Mouse (Mus musculus) liver, embryonic 14.5 days (tissue): ENCODE measurements around the gene A230050P20Rik. TPM values are rescaled to one million over a fixed set of nuclear protein-coding genes. Genes with fewer than 3 reads are reported as not detected.
"Not testable (repeated sequence)": the region's sequence is repeated elsewhere in the genome, so short reads cannot be mapped to it uniquely, and the experiment has no call there.

Experiments
- ATAC-seq: fragments of 200-750 bp; cut with Nextera tagmentation; 2 replicates; pipeline ENCODE4 v1.8.0; 2017; ENCODE audit warnings: moderate number of reproducible peaks, mild to moderate bottlenecking, moderate library complexity; ENCODE audit not compliant: insufficient read depth
- DNase-seq, 3 experiments: peaks; one replicate each; pipeline ENCODE4 v3.0.0-alpha.2; 2012 to 2013; ENCODE audit warnings: low read depth in 3 of 3, low spot score in 3 of 3
- H3K27ac ChIP-seq: fragments of 300-500 bp; sonication (generic); 2 replicates; pipeline ENCODE4 v1.5.1; 2014; ENCODE audit warnings: moderate library complexity, mild to moderate bottlenecking, control low read depth, inconsistent platforms
- H3K27me3 ChIP-seq: fragments of 300-500 bp; sonication (generic); 2 replicates; pipeline ENCODE4 v1.6.1; 2014; ENCODE audit warnings: mild to moderate bottlenecking, low read length, moderate library complexity; ENCODE audit not compliant: control insufficient read depth, insufficient read depth
- H3K36me3 ChIP-seq: fragments of 300-500 bp; sonication (generic); replicated peaks from 2 replicates; pipeline ENCODE4 v1.6.1; 2014; ENCODE audit warnings: low read depth; ENCODE audit not compliant: control insufficient read depth, insufficient read depth
- H3K4me1 ChIP-seq, 2 experiments: fragments of 200-500 bp in 1 of 2; fragments of 300-500 bp in 1 of 2; sonication (generic) in 1 of 2; replicated peaks; 2 replicates each; pipeline ENCODE4 v1.6.1; 2012 to 2014; ENCODE audit warnings: antibody characterized with exemption in 1 of 2, inconsistent platforms in 1 of 2, low read length in 1 of 2; ENCODE audit not compliant: control insufficient read depth in 2 of 2, insufficient read depth in 2 of 2
- H3K4me2 ChIP-seq: fragments of 300-500 bp; sonication (generic); 2 replicates; pipeline ENCODE4 v1.6.1; 2014; ENCODE audit warnings: low read depth, mild to moderate bottlenecking, control low read depth, moderate library complexity
- H3K4me3 ChIP-seq, 2 experiments: fragments of 200-500 bp in 1 of 2; fragments of 300-500 bp in 1 of 2; sonication (generic) in 1 of 2; 2 replicates each; pipeline ENCODE4 v1.5.1; 2012 to 2014; ENCODE audit warnings: low read depth in 2 of 2, low read length in 2 of 2, mild to moderate bottlenecking in 2 of 2, control low read depth in 1 of 2, inconsistent platforms in 1 of 2, moderate library complexity in 1 of 2; ENCODE audit not compliant: insufficient read depth in 1 of 2
- H3K9ac ChIP-seq: fragments of 300-500 bp; sonication (generic); replicated peaks from 2 replicates; pipeline ENCODE4 v1.6.1; 2014; ENCODE audit warnings: mild to moderate bottlenecking, control low read depth, moderate library complexity
- H3K9me3 ChIP-seq: fragments of 300-500 bp; sonication (generic); 2 replicates; pipeline ENCODE4 v1.6.1; 2016; ENCODE audit warnings: low read length, mixed read lengths; ENCODE audit not compliant: control insufficient read depth
- CTCF ChIP-seq: IDR thresholded peaks from 2 replicates; pipeline ENCODE4 v1.5.1; 2016; ENCODE audit warnings: antibody characterized with exemption, low read depth, control low read depth
- EP300 ChIP-seq: IDR thresholded peaks from 2 replicates; pipeline ENCODE4 v1.6.1; 2016; ENCODE audit warnings: antibody characterized with exemption, low read depth
- WGBS: fragments of 180-500 bp; shearing (Covaris S2); extraction: QIAGEN DNeasy Blood & Tissue Kit; methylation state at CpG from one replicate; pipeline ENCODE4 v1.1.7; 2014; ENCODE audit not compliant: insufficient replicate concordance; 5-methylcytosine and 5-hydroxymethylcytosine counted together
- polyA plus RNA-seq, 2 experiments: library from polyadenylated mRNA; depleted of rRNA in 1 of 2; stranded (reverse) in 1 of 2; unstranded in 1 of 2; fragments of >200 nt; fragmentation: Nextera tagmentation in 1 of 2; extraction: Ambion mirVana in 1 of 2; gene quantifications; 2 replicates each; pipeline versions ENCODE4 v1.2.1 to v1.2.3; 2012 to 2014

Gene A230050P20Rik
- polyA plus RNA-seq, 2 experiments = 1.1 to 11.5 TPM

DNA sequence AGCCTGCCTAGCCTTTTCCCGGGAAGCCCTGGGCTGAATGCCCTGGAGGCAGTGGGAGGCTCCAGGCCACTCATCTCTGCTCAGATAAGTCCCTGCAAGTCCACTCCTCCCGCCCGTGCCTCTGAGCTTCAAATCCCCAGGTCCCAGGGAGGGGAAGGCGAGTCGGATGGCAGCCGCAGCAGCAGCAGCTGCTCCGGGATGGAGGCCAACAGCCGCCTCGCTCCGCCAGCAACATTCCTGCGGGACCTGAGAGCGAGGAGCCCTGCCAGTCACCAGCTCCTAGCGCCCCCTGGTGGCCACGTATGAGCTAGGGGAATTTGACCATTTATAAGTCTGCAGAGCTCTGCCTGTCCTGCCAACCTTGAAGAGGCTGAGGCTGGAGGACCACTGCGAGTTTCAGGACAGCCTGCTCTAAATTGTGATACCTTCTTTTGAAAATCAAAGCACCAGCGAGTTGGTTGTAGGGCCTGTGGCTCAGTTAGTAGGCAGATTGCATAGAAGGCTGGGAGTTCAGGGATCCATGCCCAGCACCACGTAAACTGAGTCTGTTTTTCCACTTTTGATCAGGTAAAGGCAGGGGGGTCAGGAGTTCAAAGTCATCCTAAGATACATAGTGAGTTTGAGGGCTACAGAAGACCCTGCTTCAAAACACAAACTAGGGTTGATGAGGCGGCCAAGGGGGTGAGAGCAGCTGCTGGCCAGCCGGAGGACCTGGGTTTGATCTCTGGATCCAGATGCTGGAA is 37.4 kb upstream of the A230050P20Rik start:
- TF ChIP-seq EP300 (no peak), CTCF (peak; percentile 97)
- no peaks in the 10 kb centered on the region for H3K9me3 ChIP-seq
- H3K9ac ChIP-seq = no peak overlapping the region
- WGBS = 11% methylated on average over 19 of the region's 19 CpGs
- H3K4me2 ChIP-seq = no peak overlapping the region
- ATAC-seq = 0 out of 2 replicates have a peak, but pooled peaks have one; percentile 39
- H3K27me3 ChIP-seq = no peaks in the 10 kb centered on the region
- no peak overlapping the region for H3K4me3 ChIP-seq
- DNase-seq = peak; percentile 38 to 47 (median 47)
- no peak overlapping the region for H3K27ac ChIP-seq
- no peaks in the 10 kb centered on the region for H3K4me1 ChIP-seq
- H3K36me3 ChIP-seq = no peaks in the 10 kb centered on the region

DNA sequence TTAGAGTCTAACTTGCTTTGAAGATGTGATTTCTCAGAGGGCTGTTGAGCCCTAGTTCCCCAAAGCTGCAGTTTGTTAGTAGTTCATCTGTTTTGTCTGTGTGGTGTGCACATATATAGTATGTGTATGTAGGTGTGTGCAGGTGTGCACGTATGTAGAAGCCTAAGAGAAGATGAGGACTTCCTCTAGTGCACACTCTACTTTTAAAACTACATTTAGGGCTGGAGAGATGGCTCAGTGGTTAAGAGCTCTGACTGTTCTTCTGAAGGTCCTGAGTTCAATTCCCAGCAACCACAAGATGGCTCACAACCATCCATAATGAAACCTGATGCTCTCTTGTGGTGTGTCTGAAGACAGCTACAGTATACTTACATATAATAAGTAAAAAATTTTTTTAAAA is 33.6 kb upstream of the A230050P20Rik start:
- no peak for DNase-seq
- Histone ChIP-seq H3K27me3 (no peaks in the 10 kb centered on the region), H3K9me3 (no peaks in the 10 kb centered on the region), H3K27ac (no peak overlapping the region), H3K4me2 (no peak overlapping the region), H3K9ac (no peak overlapping the region), H3K4me3 (no peak overlapping the region), H3K4me1 (no peaks in the 10 kb centered on the region), H3K36me3 (no peaks in the 10 kb centered on the region)
- TF ChIP-seq EP300 (no peak), CTCF (no peak)
- 39% methylated on average over 1 of the region's 1 CpGs for WGBS
- ATAC-seq = no peak

DNA sequence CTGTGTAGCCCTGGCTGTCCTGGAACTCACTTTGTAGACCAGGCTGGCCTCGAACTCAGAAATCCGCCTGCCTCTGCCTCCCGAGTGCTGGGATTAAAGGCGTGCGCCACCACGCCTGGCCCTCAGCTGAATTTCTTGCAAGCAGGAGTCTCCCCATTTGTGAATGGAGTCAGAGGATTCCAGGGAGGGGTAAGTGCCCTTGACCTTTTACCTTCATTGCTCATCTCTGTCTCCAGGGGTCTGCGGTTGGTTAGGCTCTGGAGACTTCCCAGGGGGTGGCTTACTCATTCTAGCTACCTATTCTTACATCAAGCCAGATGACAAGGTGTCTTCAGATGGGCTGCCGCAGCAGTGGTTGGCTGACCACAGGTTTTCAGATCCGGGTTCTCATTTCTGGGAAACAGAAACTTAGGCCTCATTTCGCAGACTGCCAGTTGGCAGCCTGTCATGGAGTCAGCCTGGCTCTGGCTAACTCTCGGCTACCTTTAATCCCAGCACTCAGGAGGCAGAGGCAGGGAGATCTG is 32.9 kb upstream of the A230050P20Rik start:
- 78% methylated on average over 10 of the region's 11 CpGs for WGBS

DNA sequence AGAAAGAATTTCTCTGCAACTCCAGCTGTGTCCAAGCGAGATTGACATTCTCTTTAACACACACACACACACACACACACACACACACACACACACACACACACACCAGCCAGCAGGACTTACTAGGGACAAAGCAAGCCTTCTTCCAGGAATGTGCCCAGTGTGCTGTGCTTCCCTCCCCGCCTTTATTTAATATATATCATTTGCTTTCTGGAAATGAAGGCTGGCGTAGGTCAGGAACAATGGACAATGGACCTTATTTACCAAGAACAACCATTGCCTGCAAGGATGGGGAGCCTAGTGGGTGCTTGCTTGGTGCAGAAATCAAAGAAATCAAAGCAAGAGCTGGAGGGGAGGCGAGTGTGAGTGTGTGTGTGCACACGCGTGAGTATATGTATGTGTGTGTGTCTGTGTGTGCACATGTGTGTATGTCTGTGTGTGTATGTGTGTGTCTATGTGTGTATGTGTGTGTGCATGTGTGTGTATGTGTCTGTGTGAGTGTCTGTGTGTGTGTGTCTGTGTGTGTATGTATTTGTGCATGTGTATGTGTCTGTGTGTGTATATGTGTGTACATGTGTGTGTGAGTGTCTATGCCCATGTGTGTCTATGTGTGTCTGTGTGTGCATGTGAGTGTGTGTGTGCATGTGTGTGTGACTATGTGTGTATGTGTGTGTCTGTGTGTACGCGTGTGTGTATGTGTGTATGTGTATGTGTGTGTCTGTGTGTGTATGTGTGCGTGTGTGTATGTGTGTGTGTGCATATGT is 31.1 kb upstream of the A230050P20Rik start:
- TF ChIP-seq CTCF = no peak
- TF ChIP-seq EP300 = no peak

More for the DNA sequence above, 32.9 kb upstream of the A230050P20Rik start:
- H3K9me3 ChIP-seq, H3K9ac ChIP-seq, H3K27me3 ChIP-seq, H3K4me3 ChIP-seq, H3K36me3 ChIP-seq, H3K4me1 ChIP-seq, ATAC-seq, H3K4me2 ChIP-seq, H3K27ac ChIP-seq, DNase-seq: not testable (repeated sequence)

DNA sequence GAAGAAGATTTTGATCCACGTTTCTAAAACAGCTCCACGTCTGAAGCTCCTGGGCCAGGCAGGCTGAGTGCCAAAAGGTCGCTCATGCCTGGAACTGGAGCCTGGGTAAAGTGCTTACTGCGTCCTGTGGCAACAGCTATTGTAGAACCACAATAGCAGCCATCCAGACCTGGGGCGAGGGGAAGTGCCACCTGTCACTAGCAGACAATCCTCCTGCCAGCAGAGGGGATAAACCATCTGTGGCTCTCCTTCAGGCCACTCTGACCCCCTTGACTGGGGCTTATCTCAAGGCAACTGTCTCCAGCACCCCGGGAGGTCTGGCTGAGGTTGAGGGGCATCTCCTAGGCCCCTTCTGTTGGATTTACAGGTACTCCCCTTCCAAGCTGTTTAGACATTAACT is 29.5 kb upstream of the A230050P20Rik start:
- H3K4me3 ChIP-seq = no peak overlapping the region
- H3K27ac ChIP-seq = no peak overlapping the region
- 39% methylated on average over 6 of the region's 6 CpGs for WGBS
- TF ChIP-seq EP300 = no peak
- TF ChIP-seq CTCF = no peak
- DNase-seq = no peak
- H3K27me3 ChIP-seq = no peaks in the 10 kb centered on the region
- no peaks in the 10 kb centered on the region for H3K9me3 ChIP-seq
- no peaks in the 10 kb centered on the region for H3K36me3 ChIP-seq
- H3K9ac ChIP-seq = no peak overlapping the region
- ATAC-seq = no peak
- no peak overlapping the region for H3K4me2 ChIP-seq
- no peaks in the 10 kb centered on the region for H3K4me1 ChIP-seq

More for the DNA sequence above, 31.1 kb upstream of the A230050P20Rik start:
- H3K4me3 ChIP-seq = no peak overlapping the region
- no peak overlapping the region for H3K9ac ChIP-seq
- 68% methylated on average over 9 of the region's 9 CpGs for WGBS
- ATAC-seq (no peak), DNase-seq (no peak)
- no peaks in the 10 kb centered on the region for H3K9me3 ChIP-seq
- no peak overlapping the region for H3K4me2 ChIP-seq
- H3K4me1 ChIP-seq = no peaks in the 10 kb centered on the region
- H3K27ac ChIP-seq = no peak overlapping the region
- no peaks in the 10 kb centered on the region for H3K36me3 ChIP-seq
- H3K27me3 ChIP-seq = no peaks in the 10 kb centered on the region
